Mouse (Mus musculus) frontal cortex, adult (tissue): Measurements from ENCODE around the gene Atrn.

ENCODE experiments used
- ATAC-seq: cut with Nextera tagmentation; 2 replicates; pipeline ENCODE4 v1.9.2; 2017; ENCODE audit warnings: mild to moderate bottlenecking, moderate library complexity, mixed read lengths; ENCODE audit not compliant: low TSS enrichment

Atrn gene

GRCm38 (mm10) chr2:131040854-131041825 lies 134.8 kb downstream of the Atrn start:
- ATAC-seq, result peak; percentile 75

DNA sequence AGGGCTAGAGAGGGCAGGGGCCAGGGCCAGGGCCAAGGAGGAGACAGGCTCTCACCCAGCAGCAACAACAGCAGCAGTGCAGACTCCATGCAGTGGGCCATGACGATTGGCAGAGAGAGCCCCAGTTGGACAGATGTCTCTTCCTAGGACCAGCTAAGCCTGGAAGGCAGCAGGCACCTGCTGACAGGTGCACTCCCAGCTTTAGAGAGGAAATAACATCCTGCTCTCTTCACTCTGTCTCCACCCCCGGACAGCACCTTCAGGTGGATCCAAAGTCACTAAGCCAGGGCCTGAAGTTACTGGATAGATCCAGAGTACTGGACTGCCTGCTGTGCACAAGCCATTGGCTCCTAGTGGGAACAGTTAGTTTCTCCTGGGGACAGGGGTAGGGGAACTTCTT lies 136.7 kb downstream of the Atrn start, which contains the start of gene Gfra4:
Gene Gfra4 (minus strand): TSS at position 101 of the 400 bp plus-strand sequence.
- ATAC-seq, result no peak

- ATAC-seq, result no peak
Measured at GRCm38 (mm10) chr2:131044354-131044852, 138.1 kb downstream of the Atrn start.

- no peak for ATAC-seq
Measured at GRCm38 (mm10) chr2:131044989-131045720, 138.9 kb downstream of the Atrn start.

- no peak for ATAC-seq
Measured at GRCm38 (mm10) chr2:131046025-131046424, 139.7 kb downstream of the Atrn start.

GRCm38 (mm10) chr2:131052043-131052442 lies 145.7 kb downstream of the Atrn start:
- no peak for ATAC-seq

DNA sequence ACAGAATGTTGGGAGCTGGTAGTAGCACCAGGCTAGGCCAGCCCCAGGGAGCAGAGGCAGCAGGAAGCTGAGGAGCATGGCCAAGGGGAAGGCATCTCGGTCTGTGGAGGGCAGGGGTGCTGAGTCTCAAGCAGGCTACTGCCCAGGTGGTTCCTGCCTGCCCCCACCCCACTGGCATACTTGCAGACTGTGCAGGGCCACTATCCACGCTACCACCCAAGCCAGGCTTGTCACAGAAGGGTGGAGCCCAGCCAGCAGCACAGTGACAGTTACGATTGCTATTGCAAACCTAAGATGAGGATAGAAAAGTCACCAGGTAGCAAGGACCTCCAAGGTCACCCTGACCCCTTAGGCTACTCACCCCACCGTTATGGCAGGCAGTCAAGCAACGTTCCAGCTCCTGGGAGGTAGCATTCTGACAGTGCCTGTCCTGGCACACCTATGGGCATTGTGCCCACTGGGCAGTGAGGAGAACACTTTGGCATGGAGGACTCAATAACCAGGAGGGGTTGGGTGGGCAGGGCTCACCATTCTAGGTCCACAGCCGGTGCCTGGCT lies 146.6 kb downstream of the Atrn start:
- ATAC-seq, result no peak

- ATAC-seq, result no peak
Measured at GRCm38 (mm10) chr2:131053851-131054645, 147.8 kb downstream of the Atrn start.

DNA sequence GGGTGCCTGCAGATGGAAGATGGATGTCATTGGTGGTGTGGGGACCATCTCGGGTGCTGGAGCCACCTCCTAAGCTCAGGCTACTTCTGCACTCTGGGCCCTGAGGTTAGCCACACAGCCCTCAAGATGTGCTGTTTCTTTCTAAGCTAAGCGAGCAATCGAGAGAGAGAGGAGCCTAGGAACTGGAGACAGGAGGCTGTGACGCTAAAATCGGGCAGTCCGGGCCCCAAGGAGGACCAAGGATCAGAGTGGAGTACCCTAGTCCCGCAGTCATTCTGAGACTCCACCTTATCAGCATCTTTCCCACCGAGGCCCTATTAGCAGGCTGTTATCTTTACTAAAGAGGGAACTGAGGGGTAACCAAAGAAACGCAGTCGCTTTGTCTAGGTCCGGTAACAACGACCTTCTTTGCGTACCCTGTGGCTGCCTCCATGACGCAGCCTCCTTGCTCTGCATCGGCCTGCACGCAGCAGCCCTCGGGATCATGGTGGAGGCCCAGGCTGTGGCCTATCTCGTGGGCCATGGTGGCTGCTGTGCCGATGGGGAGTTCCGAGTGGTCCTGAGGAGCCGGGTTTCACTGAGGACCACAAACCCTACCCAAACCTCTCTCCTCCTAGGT lies 148.5 kb downstream of the Atrn start:
- ATAC-seq, result no peak

DNA sequence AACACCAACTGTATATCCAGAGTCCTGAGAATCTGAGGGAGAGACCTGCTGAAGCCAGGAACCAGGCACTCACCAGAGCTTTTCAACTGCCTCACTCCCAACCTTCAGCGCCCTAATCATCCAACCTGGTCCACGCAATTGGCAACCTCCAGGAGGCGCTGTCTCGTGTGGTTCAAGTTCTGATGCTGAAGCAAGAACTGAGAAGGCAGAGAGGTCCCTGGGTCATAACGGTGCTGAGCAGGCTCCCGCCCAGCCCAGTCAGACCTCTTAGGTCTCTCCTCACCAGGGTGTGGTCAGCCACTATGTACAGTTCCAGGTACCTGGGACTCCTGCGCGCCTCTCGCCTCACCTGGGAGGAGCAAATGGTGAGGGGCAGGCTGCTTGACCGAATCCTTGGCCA lies 149.3 kb downstream of the Atrn start:
- ATAC-seq, result peak; percentile 18; the same call in 1 of the 2 replicates

- peak; percentile 33; the same call in 1 of the 2 replicates for ATAC-seq
Measured at GRCm38 (mm10) chr2:131056191-131056590, 149.9 kb downstream of the Atrn start.

GRCm38 (mm10) chr2:131058672-131059071 lies 152.4 kb downstream of the Atrn start:
- 0 out of 2 replicates have a peak, but pooled peaks have one; percentile 12 for ATAC-seq

DNA sequence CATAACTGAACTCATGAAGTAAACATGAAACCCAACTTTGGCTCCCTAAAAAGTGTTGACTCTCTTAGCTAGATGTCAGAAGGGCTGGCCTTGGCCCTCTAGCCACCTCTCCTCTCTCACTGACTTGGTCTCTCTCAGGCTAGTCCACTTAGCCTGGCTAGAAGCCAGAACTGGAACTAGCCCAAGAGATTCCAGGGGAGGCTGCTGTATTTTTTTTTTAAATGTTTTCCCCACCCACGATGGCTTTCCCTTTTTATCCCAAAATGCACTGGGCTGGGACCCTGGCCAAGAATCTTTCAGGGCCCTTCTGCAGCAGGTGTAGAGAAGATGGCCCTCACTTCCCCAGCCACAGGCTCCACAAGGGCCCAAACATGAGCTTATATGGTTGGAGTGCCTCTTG lies 153.1 kb downstream of the Atrn start:
- no peak for ATAC-seq

DNA sequence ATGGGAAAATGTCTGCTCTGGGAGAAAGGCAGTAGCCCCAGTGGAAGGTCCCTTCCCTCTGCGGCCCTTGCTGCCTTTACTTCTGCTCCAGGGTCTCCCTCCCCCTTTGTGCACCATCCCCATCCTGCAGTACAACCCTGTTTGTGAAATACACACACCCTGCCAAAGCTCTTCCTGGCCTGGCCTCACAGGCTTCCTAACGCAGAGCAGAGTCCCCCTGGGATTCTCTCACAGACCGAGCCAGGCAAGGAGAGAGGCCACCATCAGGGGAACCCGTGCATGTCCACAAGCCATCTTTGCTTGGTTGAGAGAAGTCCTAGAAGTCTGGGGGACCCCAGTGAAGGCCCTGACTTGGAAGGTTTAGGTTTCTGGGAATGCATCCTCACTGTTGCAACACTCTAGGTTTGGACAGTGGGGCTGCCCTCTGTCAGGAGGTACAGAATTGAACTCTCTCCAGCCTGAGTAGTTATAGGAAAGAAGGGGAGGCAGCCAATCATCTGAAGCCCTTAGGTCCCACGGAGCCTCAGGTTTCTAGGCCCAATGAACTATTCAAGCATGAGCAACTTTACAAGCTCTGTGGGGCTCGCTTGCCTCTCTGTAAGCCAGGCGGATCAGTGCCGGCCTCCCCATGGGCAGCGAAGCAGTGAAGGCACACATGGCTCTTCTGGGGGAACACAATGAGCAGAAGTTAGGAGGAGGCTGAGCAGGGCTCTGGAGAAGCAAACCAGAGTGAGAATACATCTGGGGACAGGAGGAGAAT lies 153.7 kb downstream of the Atrn start:
- no peak for ATAC-seq

GRCm38 (mm10) chr2:131060784-131061183 lies 154.5 kb downstream of the Atrn start:
- peak; percentile 28; the same call in 1 of the 2 replicates for ATAC-seq

DNA sequence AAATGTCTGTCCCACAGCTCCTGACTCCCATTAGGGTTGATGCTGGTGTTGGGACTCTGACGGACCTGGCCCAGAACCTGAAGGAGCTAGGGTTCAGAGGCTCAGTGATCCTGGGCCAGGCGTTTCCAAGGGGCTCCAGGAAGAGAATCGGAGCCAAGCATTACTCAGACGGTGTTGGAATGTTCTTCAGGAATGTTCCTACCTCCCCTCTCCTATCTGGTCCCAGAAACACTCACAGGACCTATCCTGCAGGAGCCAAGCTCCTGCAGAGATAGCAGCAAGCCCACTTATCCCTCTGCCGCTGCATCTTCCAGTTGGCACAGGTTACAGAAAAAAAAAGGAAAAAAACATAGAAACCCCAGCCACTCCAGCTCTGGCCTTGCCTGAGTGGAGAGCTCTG lies 155.3 kb downstream of the Atrn start:
- ATAC-seq, result no peak

- no peak for ATAC-seq
Measured at GRCm38 (mm10) chr2:131063404-131063864, 157.1 kb downstream of the Atrn start, which contains the start of gene Adam33. TSS of gene Adam33 (minus strand) at chr2:131063814.

DNA sequence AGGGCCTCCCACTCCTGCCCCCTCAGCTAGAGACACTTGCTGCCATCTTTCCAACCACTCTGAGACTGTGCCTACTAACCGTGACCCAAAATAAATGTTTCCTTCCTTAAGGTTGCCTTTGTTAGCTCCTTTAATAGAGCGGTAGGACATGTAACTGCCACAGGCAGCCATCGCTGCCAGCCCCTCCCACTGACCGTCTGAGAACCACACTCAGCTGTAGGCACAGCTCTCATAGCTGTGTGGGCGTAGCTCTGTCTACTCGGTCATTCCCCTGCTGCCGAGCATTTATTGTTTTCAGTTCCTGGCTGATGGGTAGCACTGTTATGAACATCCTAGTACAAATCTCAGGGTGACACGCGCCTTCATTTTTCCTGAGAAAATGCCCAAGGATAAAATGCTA lies 160.0 kb downstream of the Atrn start:
- ATAC-seq, result peak; percentile 53; the same call in 1 of the 2 replicates

GRCm38 (mm10) chr2:131067481-131067880 lies 161.2 kb downstream of the Atrn start:
- ATAC-seq, result no peak

DNA sequence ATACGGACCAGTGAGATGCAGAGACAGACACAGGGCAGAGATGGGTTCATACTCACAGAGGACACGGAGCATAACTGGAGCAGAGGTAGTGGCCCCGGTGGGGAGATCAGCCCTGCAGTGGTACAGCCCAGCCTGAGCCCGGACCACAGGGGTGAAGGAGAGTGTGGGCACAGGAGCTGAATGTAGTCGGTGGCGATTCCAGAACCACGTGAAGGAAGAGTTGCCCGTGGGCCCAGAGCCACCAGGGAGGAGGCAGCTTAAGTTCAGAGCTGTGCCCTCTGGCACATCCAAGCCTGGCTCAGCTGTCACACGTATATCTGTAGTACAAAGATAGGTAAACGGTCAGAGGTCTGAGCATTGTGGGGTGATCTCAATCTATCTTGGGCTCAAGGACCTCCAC lies 166.2 kb downstream of the Atrn start:
- no peak for ATAC-seq
